Mouse (Mus musculus): Measurements from ENCODE around the gene Sox21.

Sox21 gene

DNA sequence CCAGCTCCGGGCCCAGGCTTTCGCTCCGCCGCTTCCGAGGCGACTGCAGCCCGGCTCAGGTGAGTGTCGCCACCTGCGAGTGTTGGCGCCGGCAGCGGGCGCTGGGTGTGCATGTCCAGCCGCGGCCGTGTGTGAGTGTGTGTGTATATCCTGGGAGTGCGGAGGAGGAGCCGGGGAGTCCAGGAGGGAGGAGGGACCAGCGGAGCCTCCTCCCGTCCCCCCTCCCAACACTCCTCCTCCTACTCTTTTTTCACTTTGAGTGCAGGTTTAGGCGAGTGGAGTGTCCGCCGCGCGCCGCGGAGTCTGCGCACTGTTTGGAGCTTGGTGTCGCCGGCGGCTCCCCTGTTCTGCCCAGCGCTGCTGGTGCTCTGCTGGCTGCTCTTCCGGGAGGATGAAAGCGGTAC is at the start of gene Sox21:
TSS of gene Sox21 (minus strand) at position 145 of the 404 bp plus-strand sequence.
- ATAC-seq (ENCODE audit: insufficient number of reproducible peaks, low FRiP score, low TSS enrichment), result peak; percentile 9; the same call in 1 of the 2 replicates

DNA sequence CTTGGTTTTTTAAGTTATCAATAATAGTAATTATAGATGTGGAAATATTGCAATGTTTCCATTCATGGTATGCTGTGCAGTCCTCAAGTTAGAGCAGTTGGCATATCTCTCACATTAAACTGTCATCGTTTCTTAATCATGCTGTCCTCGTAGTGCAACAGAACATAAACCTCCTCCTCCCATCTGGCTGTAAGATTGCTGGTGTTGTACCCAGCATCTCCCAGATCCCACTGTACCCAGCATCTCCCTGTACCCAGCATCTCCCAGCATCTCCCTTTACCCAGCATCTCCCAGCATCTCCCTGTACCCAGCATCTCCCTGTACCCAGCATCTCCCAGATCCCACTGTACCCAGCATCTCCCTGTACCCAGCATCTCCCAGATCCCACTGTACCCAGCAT is 49.3 kb upstream of the Sox21 start:
- ATAC-seq (ENCODE audit: insufficient number of reproducible peaks, low FRiP score, low TSS enrichment), result no peak

DNA sequence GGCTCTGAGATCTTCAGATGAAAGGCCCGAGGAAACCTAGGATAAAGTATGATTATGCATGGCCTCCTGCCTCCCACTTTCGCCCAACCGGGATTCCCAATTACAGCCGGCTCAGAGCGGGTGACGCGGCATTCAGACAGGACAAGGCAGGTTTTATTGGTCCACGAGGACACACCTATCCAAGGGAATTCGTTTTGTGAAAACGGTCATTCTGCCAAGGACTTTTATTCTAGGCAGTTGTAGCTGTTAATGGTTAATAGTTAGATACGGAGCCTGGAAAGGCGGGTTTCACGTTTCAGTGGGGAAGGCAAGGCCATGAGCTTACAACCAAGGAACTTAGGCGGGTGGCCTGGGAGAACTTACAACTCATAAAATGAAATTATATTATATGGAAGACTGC is 46.1 kb upstream of the Sox21 start:
- ATAC-seq (ENCODE audit: insufficient number of reproducible peaks, low FRiP score, low TSS enrichment), result no peak

DNA sequence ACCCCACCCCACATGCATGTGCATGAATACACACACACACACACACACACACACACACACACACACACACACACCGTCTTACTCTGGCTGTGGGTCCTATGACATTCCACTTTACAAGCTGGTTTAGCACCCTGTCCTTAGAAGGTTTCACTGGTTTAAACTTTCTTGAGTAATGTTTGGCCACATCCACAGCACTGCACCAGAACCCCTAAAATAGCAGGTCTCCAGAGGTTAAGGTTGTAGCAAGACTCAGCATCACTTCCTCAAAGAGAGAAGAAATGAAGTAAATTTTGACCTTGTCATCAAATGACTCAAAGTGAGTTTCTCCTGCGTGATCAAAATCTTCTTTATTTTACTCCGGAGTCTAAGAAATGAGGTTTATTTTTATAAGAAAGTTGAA is 45.4 kb upstream of the Sox21 start:
- no peak for ATAC-seq (ENCODE audit: insufficient number of reproducible peaks, low FRiP score, low TSS enrichment)

DNA sequence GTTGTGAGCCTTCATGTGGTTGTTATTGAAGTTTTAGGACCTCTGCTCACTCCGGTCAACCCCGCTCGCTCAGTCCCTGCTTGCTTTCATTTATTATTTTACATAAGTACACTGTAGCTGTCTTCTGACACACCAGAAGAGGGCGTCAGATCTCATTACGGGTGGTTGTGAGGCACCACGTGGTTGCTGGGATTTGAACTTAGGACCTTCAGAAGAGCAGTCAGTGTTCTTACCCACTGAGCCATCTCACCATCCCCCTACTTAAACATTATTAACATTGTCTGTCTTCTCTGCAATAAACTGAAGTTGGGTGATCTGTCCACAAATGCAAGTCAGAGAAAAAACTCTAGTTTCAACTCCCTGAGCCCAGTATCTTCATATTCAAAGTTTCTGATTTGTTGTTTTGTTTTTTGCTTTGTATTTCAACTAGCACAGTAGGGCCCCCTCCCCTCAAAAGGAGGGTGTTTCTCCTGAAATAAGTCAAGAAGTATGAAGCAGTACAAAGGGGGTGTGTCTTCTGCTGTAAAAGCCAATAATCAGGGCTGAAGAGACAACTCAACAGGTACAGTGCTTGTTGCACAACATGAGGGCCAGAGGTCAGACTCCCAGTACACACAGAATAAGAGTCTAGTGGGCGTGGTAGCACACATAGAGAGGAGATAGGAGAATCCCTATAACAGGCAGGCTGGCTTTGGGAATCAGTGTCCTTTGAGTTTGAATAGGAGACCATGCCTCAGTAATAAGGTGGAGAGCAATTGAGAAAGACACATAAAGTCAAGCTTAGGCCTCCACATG is 41.1 kb upstream of the Sox21 start:
- no peak for ATAC-seq (ENCODE audit: insufficient number of reproducible peaks, low FRiP score, low TSS enrichment)

DNA sequence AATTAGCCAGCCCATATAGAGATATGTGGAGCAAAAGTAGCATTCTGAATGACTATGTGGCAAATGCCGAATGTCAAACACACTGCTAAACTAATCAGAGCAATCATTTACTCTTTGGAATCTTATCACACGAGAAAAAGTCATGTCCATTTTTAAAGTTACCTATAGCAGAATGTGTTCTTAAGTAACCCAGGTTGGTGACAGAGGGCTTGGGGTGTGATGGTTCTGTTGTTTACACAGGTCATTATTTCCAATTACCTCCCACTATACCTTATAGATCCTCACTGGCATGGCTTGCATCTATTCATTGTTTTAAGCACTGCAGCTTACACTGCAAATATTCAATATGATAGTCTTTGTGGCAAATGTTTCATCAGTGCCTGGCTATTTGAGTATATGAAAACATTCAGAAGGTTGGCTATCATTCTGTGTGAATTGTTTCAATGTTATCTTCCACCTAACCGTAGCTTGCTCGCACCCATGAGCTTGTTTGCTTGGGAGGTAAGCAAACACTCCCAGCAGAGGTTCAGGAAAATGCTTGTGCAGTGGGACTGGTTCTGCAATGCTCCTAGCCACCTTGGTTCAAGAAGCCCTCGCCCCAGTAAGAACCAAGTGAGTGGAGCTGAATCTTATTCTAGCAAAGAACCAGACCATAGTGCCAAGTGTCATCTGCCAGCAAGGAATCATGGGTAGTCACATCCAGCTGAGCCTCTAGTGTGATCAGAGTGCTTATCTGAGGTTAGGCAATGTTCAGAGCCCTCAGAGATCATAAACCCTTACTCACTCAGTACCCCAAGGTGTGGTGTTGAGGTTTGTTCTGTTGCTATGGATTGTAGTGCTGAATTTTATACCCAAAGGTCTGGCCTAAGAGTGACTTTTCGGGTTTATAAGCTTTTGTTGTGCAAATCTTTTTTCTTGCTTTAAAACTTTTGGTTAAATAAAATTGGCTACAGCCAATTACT is 36.0 kb upstream of the Sox21 start:
- no peak for ATAC-seq (ENCODE audit: insufficient number of reproducible peaks, low FRiP score, low TSS enrichment)

DNA sequence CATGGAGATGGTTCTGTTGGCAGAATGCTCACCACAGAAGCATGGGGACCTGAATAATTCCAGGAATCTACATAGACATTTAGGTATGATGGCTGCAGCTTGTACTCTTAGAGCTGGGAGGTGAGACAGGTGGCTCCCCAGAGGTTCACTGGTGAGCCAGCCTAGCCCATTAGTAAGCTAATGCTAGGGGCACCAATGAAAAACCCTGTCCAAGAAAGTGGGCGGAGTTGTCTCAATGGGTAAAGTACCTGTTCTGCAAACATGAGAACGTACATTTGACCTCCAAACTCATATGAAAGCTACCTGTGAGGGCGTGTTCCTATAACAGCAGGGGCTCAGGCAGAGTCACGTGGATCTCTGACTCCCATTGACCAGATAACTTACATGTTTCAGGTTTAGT is 32.0 kb upstream of the Sox21 start:
- ATAC-seq (ENCODE audit: insufficient number of reproducible peaks, low FRiP score, low TSS enrichment), result no peak

DNA sequence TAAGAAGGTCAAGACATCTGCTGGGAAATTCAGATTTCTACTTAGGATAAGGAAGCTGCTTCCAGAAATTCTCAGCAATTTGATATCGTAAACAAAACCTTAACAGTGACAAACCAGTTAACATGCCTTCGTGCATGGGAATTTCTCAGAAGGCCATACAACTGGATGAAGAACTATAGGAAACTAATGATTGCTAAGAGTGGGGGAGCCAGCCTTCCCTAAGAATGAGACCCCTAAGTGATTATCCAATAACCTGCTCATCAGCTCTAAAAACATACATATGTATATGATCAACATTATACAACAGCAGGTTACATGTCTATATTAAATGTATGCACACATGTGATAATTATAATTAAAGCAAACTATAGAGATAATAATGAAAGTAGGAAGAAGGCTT is 29.8 kb upstream of the Sox21 start, which contains the start of gene Gm9376:
TSS of gene Gm9376 (plus strand) at position 301 of the 400 bp plus-strand sequence.
- no peak for ATAC-seq (ENCODE audit: insufficient number of reproducible peaks, low FRiP score, low TSS enrichment)

DNA sequence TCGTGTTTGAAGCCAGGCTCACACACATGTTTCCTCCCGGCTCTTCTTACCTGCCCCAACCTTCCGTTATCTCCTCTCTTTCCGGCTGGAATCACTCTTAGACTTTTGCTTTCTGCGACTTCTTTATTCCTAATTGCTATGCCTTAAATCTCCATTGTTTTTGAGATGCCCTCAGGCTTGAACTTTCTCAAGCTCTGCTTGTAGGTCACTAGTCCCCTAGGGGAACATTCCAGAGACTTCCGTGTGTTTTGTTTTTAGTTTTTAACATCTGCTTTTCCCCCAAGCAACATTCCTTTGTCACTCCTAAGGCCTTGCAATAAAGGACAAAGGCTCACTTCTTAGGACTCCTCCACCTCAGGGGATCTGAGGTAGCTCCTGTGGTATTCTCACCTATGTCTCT is 16.6 kb upstream of the Sox21 start:
- no peak for ATAC-seq (ENCODE audit: insufficient number of reproducible peaks, low FRiP score, low TSS enrichment)

DNA sequence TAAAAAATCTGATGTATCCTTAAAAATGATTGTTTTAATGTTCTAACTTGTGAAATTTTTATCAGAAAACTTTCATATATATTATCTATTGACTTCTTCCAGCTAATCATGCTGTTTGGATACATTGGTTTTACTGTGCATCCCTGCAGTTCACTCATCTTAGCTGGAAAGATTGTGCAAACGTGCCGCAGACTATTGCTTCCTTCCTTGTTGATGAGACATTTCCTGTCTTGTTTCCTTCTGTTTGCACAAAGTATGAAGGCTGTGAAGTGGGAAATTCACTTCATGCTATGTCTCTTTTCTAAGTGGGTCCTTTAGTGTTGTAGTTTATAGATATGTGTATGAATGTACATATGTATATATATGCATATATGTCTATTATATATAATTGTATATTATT is 4.6 kb upstream of the Sox21 start:
- no peak for ATAC-seq (ENCODE audit: insufficient number of reproducible peaks, low FRiP score, low TSS enrichment)

DNA sequence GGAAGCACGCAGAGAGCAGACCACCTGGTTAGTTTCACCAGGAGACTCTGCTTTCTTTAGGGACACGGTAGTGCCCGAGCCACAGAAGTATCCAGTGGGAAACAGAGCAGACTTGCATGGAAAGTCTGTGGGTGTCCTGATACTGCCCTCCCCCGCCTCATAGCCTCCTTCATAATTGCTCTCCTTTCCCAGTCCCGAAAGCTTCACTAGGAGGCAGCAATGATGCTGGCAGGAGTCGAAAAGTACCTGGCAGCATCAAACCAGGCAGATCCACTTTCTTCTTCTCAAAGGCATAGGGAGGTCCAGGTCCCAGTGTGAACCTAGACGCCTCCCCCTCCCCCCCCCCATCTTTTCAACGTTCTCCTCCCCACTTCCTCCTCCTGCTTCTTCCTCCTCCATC is 2.5 kb upstream of the Sox21 start:
- ATAC-seq (ENCODE audit: insufficient number of reproducible peaks, low FRiP score, low TSS enrichment), result no peak

DNA sequence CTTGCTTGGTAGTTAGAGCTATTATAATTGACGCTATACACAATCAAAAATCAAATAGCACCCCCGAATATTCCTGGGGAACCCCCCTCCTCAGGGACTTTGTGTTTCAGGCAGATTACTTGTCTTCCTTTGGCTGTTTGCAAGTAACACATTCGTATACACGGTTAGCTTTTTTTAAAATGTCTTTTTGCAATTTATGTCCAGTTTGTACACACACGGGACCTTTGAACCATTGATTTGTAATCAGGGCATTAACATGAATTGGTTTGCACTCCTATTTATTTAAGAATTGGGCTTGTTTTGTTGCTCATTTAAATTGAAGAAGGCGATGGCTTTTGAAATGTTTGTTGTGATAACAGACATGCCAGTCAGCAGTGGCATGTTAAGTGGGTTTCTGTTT is 956 bp upstream of the Sox21 start:
- no peak for ATAC-seq (ENCODE audit: insufficient number of reproducible peaks, low FRiP score, low TSS enrichment)

DNA sequence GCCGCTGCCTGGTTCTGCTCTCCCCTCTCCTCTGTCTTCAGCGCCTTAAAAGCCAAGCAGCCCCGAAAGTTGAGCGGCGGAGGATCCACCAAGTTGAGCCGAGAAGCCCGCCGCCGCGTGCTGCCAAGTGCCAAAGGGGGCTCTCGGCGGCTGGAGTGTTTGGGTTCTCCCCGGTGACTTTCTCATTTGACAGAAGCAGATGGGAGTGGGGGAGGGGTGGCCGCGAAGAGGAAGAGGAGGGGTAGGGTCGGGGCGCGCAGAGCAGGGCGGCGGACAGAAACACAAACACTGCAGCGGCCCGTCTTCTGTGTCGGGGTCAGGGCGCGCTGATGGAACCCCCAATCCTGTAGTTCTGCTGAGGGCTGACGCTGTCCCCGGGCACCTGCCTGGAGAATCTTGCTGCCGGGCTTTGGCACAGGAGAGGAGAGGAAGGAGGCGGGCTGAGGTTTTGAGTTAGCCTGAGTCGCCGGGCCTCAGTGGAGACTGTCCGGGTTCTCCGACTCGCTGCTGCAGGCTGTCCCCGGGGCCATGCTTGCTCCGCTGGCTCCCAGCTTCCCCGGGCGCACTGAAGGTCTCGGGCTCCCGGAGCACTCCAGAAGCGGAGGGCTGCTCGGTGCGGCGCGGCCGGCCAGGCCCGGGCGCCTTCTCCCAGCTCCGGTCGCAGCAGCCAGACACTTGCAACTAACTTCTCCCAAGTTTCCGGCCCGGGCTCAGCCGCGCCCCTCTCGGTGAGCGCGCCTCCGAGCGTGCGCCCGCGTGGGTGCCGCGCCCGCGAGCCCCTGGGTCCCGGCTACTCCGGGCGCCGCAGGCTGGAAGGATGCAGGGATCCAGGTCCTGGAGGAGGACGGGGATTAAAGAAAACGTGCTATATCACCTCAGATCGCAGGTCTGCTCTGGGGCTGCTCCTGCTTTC is 601 bp downstream of the Sox21 start:
- 0 out of 2 replicates have a peak, but pooled peaks have one; percentile 7 for ATAC-seq (ENCODE audit: insufficient number of reproducible peaks, low FRiP score, low TSS enrichment)

DNA sequence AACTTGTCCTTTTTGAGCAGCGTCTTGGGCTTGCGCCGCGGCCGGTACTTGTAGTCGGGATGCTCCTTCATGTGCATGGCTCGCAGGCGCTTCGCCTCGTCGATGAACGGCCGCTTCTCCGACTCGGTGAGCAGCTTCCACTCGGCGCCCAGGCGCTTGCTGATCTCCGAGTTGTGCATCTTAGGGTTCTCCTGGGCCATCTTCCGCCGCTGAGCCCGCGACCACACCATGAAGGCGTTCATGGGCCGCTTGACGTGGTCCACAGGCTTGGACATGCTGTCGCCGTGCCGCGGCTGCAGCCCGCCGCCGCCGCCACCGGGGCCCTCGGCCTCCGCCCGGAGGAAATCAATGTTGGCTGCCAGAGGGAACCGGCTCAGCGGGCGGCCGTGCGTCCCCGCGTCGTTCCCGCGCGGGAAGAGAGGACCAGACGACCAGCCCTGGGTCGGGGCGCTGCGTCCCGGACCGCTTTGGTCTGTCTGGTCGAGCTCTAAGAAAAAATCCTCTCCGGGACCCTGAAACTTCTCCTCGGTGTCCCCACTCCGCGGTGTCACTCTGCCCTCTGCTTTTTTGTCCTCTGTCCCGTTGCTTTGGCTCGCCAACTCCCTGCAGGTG is 1.4 kb downstream of the Sox21 start:
- no peak for ATAC-seq (ENCODE audit: insufficient number of reproducible peaks, low FRiP score, low TSS enrichment)

DNA sequence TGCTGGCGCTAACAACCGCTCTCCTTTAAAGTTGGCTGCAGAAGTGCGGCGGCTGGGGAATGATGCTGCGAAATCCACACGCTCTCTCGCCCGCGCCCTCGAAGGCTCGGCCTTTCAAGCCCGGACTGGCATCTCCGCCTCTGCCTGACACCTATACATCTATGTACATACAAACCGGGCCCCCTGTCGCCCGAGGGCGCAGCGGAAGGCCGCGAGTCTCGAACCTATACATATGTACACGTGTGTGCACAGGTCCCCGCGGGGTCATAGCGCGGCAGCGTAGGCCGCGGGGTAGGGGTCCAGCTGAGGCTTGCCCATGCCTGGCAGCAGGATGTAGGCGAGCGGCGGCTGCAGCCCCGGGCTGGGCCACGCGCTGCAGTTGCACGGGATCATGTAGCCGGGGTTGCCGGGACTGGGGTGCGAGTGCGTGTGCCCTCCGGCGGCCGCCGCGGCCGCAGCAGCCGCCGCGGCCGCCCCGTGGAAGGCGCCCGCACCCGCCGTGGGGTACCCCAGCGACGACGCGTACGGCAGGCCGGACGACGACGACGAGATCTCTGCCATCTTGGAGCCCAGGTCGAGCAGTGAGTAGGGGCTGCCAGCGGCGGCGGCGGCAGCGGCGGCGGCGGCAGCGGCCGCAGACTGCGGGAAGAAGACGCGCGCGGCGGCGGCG is 2.2 kb downstream of the Sox21 start:
- no peak for ATAC-seq (ENCODE audit: insufficient number of reproducible peaks, low FRiP score, low TSS enrichment)

DNA sequence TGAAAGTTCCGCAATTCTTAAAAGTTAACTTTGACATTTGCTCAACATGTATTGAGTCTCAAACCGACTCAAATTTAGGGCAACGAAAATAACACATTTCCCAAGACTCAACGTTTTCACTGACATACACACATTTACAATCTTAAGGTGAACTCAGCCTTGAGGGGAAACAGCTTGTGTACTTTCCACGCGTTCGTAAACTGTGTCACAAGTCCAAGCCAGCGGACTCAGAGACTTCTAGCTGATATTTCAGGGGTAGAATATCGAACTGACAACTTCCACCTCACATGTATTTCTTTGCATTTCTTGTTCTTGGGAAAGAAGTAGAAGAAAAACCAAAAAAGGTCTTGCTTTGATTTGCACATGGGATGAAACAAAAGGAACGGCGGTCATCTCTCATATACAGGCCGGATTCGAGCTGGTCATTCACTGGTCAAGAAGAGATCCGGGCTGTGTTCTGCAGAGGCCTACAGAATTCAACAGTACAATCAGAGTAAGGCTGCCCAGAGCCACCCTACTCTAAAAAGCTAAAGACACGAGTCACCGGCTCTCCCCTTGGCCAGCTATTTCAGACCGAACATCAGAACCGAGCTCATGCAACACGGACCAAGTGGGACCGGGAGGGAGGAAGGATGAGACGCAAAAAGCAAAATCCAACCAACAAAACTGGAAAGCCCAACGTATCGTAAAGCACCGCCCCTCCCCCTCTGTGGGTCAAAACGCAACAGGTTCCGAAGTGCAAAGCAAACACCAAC is 2.9 kb downstream of the Sox21 start:
- ATAC-seq (ENCODE audit: insufficient number of reproducible peaks, low FRiP score, low TSS enrichment), result no peak

DNA sequence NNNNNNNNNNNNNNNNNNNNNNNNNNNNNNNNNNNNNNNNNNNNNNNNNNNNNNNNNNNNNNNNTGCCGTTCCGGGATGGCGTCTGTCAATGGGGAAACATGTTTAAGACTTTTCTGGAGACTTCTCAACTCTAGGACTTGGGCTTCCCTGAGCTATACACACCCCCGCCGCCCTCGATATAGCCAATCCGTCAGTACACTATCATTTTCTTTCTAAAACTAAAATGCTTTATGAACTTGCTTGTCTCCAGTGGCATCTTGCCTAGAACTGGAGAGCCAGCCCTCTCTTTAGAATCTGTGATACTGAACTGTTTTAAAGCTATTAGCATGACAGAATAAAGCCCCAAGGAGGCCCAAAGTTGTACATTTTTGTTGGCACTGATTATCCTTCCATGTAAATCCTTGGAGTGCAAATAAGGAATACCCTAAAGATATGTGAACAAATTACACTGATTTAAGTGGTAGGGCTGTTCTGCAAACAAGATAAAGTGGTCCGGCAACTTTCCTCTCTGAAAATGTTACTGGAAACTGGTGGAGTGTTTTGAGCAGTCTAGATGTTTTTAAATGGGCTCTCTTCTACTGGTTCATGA is 4.4 kb downstream of the Sox21 start:
- no peak for ATAC-seq (ENCODE audit: insufficient number of reproducible peaks, low FRiP score, low TSS enrichment)

DNA sequence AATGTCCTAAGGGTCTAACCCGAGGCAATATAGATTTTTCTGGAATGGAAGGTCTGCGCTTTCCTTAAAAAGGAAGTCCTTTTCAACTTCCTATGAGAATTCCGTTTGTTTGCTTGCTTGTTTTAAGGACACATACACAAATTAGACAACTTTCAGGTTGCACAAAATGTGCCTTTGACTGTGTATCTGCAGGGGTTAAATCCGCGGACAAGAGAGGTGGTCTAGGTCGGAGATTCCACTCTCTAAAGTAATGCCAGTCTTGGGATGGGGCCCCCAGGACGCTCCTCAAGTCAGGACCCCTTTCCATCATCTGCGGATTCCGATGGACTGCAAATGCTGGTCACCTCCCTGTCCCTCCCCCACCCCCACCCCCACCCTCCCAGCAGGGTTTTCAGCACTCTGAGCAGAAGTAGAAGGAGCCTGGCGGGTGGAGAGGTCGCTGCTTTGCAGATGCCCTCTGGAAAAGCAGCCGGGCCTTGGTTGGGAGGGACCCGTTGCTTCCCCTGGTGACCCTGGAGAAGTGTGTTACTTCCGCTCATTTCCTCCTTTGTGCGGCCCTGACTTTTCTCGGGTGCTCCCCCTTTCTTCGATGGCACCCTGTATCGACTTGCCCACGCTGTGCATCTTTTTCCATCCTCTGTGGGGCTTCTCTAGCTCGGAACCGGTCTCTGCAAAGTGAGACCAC is 10.2 kb downstream of the Sox21 start:
- ATAC-seq (ENCODE audit: insufficient number of reproducible peaks, low FRiP score, low TSS enrichment), result no peak
